Mouse (Mus musculus) erythroblast, embryonic 14.5 days (primary cell): Measurements from ENCODE around the gene Nr0b2. TPM values are rescaled to one million over a fixed set of nuclear protein-coding genes. Genes with fewer than 3 reads are reported as not detected.

ENCODE experiments used
- H3K27me3 ChIP-seq: 2 replicates; pipeline ENCODE4 v1.6.1; 2012; ENCODE audit warnings: inconsistent platforms; ENCODE audit not compliant: control insufficient read depth
- H3K36me3 ChIP-seq: 2 replicates; pipeline ENCODE4 v1.6.1; 2012; ENCODE audit warnings: mild to moderate bottlenecking, inconsistent platforms; ENCODE audit not compliant: control insufficient read depth
- H3K4me1 ChIP-seq: 2 replicates; pipeline ENCODE4 v1.6.1; 2012; ENCODE audit warnings: inconsistent platforms; ENCODE audit not compliant: control insufficient read depth
- H3K4me3 ChIP-seq: replicated peaks from 2 replicates; pipeline ENCODE3; 2012; ENCODE audit warnings: moderate library complexity, mild to moderate bottlenecking, inconsistent platforms
- H3K9me3 ChIP-seq: 2 replicates; pipeline ENCODE4 v1.6.1; 2012; ENCODE audit warnings: low read length, inconsistent platforms, mixed read lengths; ENCODE audit not compliant: control insufficient read depth
- GATA1 ChIP-seq: IDR thresholded peaks from 2 replicates; pipeline ENCODE4 v1.6.1; 2012; ENCODE audit warnings: low read length, inconsistent platforms, mixed read lengths
- TAL1 ChIP-seq: IDR thresholded peaks from 3 replicates; pipeline ENCODE4 v1.6.1; 2012; ENCODE audit warnings: low read length, inconsistent platforms, mixed read lengths
- polyA plus RNA-seq: library from polyadenylated mRNA; stranded (reverse); fragments of >175 nt; gene quantifications from 2 replicates; pipeline ENCODE4 v1.2.3, GENCODE M21; 2012

The Nr0b2 gene
- polyA plus RNA-seq, 1 experiment: not detected

GRCm38 (mm10) chr4:133519369-133519665 lies 33.9 kb upstream of the Nr0b2 start:
- H3K27me3 ChIP-seq: peaks cover 46% of the 10 kb centered on the region
- peaks cover 2% of the 10 kb centered on the region; the same call in 1 of the 2 replicates for H3K4me1 ChIP-seq
- no peaks in the 10 kb centered on the region for H3K36me3 ChIP-seq
- no peaks in the 10 kb centered on the region; the same call in 1 of the 2 replicates for H3K9me3 ChIP-seq
- no peak for TF ChIP-seq GATA1
- no peak for TF ChIP-seq TAL1
- peak overlapping the region; percentile 52 for H3K4me3 ChIP-seq

- TF ChIP-seq GATA1 (no peak), TAL1 (no peak)
- H3K4me3 ChIP-seq: no peak overlapping the region
- H3K27me3 ChIP-seq: peaks cover 46% of the 10 kb centered on the region
- peaks cover 2% of the 10 kb centered on the region; the same call in 1 of the 2 replicates for H3K4me1 ChIP-seq
- no peaks in the 10 kb centered on the region for H3K36me3 ChIP-seq
- H3K9me3 ChIP-seq: peaks cover 2% of the 10 kb centered on the region; the same call in 1 of the 2 replicates
Measured at GRCm38 (mm10) chr4:133521502-133521901, 31.7 kb upstream of the Nr0b2 start.

- H3K36me3 ChIP-seq: peaks cover 42% of the 10 kb centered on the region
- peaks cover 8% of the 10 kb centered on the region for H3K4me1 ChIP-seq
- no peak for TF ChIP-seq GATA1
- TF ChIP-seq TAL1: no peak
- H3K9me3 ChIP-seq: 0 out of 2 replicates have a peak, but pooled peaks cover 2% of the 10 kb centered on the region
- no peak overlapping the region for H3K4me3 ChIP-seq
- peaks cover 4% of the 10 kb centered on the region; the same call in 1 of the 2 replicates for H3K27me3 ChIP-seq
Measured at GRCm38 (mm10) chr4:133527788-133528187, 25.4 kb upstream of the Nr0b2 start.

GRCm38 (mm10) chr4:133532777-133533176 lies 20.4 kb upstream of the Nr0b2 start:
- Histone ChIP-seq H3K9me3 (no peaks in the 10 kb centered on the region), H3K4me3 (no peak overlapping the region), H3K4me1 (peaks cover 7% of the 10 kb centered on the region), H3K27me3 (no peaks in the 10 kb centered on the region), H3K36me3 (peaks cover 90% of the 10 kb centered on the region)
- no peak for TF ChIP-seq TAL1
- TF ChIP-seq GATA1: no peak

- H3K27me3 ChIP-seq: no peaks in the 10 kb centered on the region
- no peaks in the 10 kb centered on the region for H3K9me3 ChIP-seq
- no peaks in the 10 kb centered on the region for H3K4me1 ChIP-seq
- H3K36me3 ChIP-seq: peaks cover 89% of the 10 kb centered on the region
- no peak overlapping the region for H3K4me3 ChIP-seq
- no peak for TF ChIP-seq TAL1
- TF ChIP-seq GATA1: no peak
Measured at GRCm38 (mm10) chr4:133536081-133536480, 17.1 kb upstream of the Nr0b2 start.

- Histone ChIP-seq H3K9me3 (no peaks in the 10 kb centered on the region), H3K4me3 (no peak overlapping the region), H3K27me3 (no peaks in the 10 kb centered on the region), H3K4me1 (no peaks in the 10 kb centered on the region), H3K36me3 (peaks cover 88% of the 10 kb centered on the region)
- TF ChIP-seq TAL1: no peak
- no peak for TF ChIP-seq GATA1
Measured at GRCm38 (mm10) chr4:133536652-133537051, 16.5 kb upstream of the Nr0b2 start.

DNA sequence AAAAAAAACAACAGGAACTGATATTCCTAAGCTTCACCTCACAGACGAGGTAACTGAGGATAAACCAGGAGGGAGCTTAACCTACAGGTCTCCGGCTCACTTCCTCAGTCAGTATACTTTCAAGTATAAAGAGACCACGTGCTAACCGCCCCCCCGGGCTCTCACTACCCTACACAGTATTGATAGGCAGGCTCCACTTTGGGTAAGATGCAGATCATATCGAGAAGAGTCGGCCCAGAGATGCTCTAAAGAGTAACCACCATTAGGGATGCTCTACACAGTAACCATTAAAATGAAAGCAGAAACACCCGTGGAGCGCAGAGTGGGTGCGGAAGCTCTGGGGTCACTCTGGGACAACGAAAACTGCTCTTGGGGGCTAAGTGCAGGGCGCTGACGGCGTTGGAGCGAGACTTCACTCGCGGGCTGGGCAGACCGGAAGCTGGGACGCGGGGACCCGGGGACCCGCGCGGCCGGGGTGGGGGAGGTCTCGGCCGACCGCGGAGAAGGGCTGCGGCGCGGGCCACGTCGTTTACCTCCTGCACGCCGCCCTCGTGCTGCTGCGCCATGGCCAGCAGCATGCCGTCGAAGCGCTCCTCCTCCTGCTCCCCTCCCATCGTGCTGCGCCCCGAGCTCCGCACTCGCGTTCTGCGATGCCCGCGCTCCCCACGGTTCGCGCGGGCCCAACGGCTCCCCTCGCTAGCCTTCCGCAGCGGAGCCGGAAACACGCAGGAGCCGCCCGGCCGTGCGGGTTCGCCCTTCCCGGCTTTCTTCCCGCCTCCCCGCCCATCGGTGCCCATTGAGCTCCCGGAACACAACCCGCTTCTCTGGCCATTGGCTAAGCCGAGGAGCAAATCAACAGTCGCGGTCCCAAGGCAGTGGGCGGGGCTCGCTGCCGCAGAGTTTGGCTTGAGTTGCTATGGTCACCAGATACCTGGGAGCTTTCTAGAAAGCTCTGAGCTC lies 7.6 kb upstream of the Nr0b2 start, which contains the start of gene Nudc:
Gene Nudc, minus strand, starts transcription at position 725 of the 960 bp plus-strand sequence.
- Histone ChIP-seq H3K4me3 (peak within 1 kb of the TSS; percentile 89), H3K27me3 (no peaks in the 10 kb centered on the region), H3K9me3 (peaks cover 3% of the 10 kb centered on the region; the same call in 1 of the 2 replicates), H3K36me3 (peaks cover 26% of the 10 kb centered on the region), H3K4me1 (peaks cover 26% of the 10 kb centered on the region)
- TF ChIP-seq TAL1: no peak
- TF ChIP-seq GATA1: no peak

DNA sequence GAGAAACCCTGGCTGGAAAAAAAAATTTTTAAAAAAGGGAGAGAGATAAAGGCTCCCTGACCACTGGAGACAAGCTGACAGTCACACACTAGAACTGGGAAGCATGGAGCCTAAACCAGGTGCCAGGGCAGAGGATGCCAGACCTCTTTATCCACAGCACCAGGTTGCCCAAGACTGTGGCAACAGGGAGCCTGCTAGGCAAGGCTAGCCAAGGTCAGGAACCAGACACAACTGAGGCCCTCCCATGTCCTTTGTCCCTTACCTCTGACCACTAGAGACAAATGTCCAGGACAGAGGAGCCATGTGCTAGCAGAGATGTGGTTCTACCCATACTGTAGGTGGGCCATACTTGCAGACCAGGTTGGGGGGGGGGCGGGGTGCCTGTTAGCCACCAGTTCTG lies 1.1 kb upstream of the Nr0b2 start:
- Histone ChIP-seq H3K4me1 (peaks cover 3% of the 10 kb centered on the region), H3K27me3 (peaks cover 14% of the 10 kb centered on the region; the same call in 1 of the 2 replicates), H3K36me3 (no peaks in the 10 kb centered on the region), H3K4me3 (no peak overlapping the region), H3K9me3 (peaks cover 3% of the 10 kb centered on the region; the same call in 1 of the 2 replicates)
- no peak for TF ChIP-seq TAL1
- no peak for TF ChIP-seq GATA1
